Mouse (Mus musculus) gonadal fat pad, adult 2 months (tissue): Measurements from ENCODE around the gene Nat8l. TPM values are rescaled to one million over a fixed set of nuclear protein-coding genes. Genes with fewer than 3 reads are reported as not detected.

ENCODE experiments used
- DNase-seq: peaks from one replicate; pipeline ENCODE4 v3.0.0-alpha.2; 2012; ENCODE audit warnings: low read depth
- polyA plus RNA-seq: library from polyadenylated mRNA; depleted of rRNA; stranded (reverse); fragments of >200 nt; gene quantifications from 2 replicates; pipeline ENCODE4 v1.2.3, GENCODE M21; 2012; rRNA removed

Nat8l gene
- polyA plus RNA-seq, 1 experiment, result 7.5 TPM

DNA sequence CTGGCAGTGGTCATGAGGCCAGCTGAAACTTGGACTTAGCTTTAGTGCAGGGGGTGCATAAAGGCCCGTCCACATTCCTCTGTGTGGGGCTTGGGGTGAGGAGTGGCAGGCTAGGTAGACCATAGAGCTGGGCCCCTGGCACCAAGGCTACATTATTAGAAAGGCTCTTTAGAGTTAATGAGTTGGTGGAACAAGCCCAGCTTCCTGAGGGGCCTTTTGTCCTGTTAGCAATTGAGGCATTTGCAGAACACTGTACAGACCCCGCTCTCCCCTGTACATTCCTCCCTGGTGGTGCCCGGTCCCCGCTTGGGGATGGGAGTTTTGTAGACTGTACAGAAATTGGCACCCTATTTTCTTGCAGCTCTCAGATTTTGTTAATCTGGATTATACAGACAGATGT is 6.9 kb downstream of the Nat8l start:
- no peak for DNase-seq

GRCm38 (mm10) chr5:34004618-34005017 is 8.8 kb downstream of the Nat8l start:
- DNase-seq, result no peak

DNA sequence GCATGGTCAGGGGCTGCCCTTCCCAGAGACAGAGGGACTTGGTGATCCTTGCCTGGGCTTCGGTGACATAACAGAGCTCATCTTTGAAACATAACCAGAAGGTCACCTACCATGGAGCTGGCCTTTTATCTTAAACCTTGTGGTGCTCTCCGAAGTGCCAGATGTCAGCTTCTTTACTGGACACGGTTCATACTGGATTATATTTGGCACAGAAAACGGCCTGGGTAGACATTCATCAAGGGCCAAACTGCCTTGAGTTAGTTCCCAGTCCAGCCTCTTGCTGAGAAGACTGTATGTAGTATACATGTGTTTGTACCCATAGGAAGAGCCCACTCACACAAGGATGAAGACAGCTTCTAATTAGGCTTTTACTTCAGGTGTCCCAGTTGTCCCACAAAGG is 11.0 kb downstream of the Nat8l start:
- no peak for DNase-seq

GRCm38 (mm10) chr5:34007392-34007941 is 11.7 kb downstream of the Nat8l start:
- no peak for DNase-seq

DNA sequence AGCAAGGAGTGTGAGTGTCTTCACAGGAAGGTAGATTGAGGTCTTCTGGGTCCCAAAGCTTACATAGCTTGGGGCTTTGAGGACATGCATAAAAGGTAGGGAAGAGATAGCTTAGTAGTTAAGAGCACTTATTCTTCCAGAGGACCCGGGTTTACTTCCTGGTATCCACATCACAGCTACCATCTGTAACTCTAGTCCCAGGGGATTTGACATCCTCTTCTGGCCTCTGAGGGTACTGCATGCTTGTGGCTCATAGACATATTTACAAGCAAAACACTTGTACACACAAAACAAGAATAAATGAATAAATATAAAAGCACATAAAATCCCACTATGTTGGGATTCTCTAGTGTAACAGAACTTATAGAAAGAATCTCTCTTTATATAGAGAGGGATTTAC is 18.9 kb downstream of the Nat8l start:
- DNase-seq, result no peak

DNA sequence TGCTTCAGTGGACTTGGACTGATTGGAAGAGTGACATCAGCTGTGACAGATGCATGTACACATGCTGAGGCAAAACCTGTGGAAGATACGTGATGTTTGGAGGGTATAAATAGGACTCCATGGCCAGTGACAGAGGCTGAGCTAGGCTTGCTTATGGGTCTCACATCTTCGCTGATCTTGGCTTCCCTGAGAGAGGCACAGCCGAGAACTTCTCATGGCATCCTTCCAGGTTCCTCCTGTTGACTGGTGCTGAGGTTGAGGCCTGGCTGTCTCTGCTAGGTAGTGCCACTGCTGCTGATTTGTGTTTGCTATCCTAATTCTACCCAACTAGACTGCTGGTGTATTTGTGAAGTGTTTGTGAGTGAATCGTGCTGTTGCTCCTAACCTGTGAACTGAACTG is 23.2 kb downstream of the Nat8l start:
- no peak for DNase-seq

- DNase-seq, result no peak
Observed at GRCm38 (mm10) chr5:34030101-34030500, 34.3 kb downstream of the Nat8l start.

DNA sequence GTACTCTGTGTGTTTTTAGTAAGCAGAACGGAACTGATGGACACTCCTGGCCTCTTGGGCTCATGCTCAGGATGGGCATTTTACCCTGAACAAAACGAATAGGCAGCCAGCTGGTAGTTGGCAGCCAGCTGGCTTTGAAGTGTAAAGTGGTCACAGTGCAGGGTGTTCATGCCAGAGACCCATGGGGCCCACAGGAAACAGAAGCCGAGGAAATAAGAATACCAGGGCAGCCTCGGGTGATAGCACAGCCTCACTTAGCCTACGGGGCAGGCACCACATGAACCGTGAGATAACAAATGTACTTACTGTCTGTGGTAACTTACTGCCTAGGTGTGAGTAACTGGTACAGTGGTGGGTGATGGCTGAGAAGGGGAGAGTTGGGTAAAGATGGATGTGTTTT is 35.2 kb downstream of the Nat8l start:
- no peak for DNase-seq

GRCm38 (mm10) chr5:34032520-34032919 is 36.7 kb downstream of the Nat8l start:
- no peak for DNase-seq

Other genes with a start within 250 kb of the Nat8l start
- 51.8 and 54.6 TPM in 2 replicates for gene Letm1, start 213.2 kb upstream of the Nat8l start, polyA plus RNA-seq
- gene Nsd2, start 175.3 kb upstream of the Nat8l start, polyA plus RNA-seq, result 14.2 and 14.6 TPM in 2 replicates
- gene Nelfa, start 59.6 kb upstream of the Nat8l start, polyA plus RNA-seq, result 27.6 and 28.5 TPM in 2 replicates
- 41.5 and 43.8 TPM in 2 replicates for gene Gm1673, start 12.6 kb upstream of the Nat8l start, polyA plus RNA-seq
- gene Poln, start 173.5 kb downstream of the Nat8l start, polyA plus RNA-seq, result 6.0 and 20.3 TPM in 2 replicates
- gene Haus3, start 173.5 kb downstream of the Nat8l start, polyA plus RNA-seq, result 1.1 and 1.5 TPM in 2 replicates
- gene Mxd4, start 191.7 kb downstream of the Nat8l start, polyA plus RNA-seq, result 203 and 236 TPM in 2 replicates